Mouse (Mus musculus) ES-E14 (cell line): ENCODE measurements around the gene Kctd17.

Experiments used
- HCFC1 ChIP-seq: IDR thresholded peaks from 2 replicates; pipeline ENCODE4 v1.6.1; 2012; ENCODE audit warnings: low read length, inconsistent platforms, borderline replicate concordance; ENCODE audit not compliant: insufficient read depth
- MAFK ChIP-seq: IDR thresholded peaks from 2 replicates; pipeline ENCODE4 v1.6.1; 2014; ENCODE audit warnings: mild to moderate bottlenecking, low read depth, low read length, inconsistent platforms; ENCODE audit not compliant: insufficient read depth
- ZC3H11A ChIP-seq: IDR thresholded peaks from 2 replicates; pipeline ENCODE4 v1.6.1; 2012; ENCODE audit warnings: low read depth, mild to moderate bottlenecking, inconsistent platforms, low read length, borderline replicate concordance
- ZNF384 ChIP-seq: IDR thresholded peaks from 2 replicates; pipeline ENCODE4 v1.6.1; 2012; ENCODE audit warnings: low read depth, low read length, inconsistent platforms

GRCm38 (mm10) chr15:78438973-78439372 is 10.6 kb downstream of the Kctd17 start:
- no peak for TF ChIP-seq MAFK
- TF ChIP-seq ZC3H11A: no peak
- no peak for TF ChIP-seq ZNF384
- TF ChIP-seq HCFC1: no peak
